17 mouse cellular contexts compared by ENCODE assay signal in the genomic region with DNA sequence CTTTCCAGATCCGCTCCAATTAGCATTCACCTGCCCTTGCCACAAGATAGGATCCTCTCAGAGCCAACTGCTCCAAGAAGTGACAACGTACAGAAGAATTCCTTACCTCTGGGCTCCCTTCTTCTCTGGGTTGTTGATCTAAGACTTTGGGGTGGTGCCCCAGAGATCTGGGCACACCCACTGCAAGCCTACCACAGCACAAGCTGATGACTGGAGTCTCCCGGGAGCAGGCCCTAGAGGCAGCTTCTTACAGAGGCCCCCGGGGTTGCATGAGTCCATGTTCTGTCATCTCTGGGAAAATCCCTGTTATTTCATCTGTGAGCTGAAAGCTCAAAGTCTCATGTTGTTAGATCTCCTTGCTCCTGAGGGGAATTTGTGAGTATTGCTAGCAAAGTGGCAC.
"Had no signal": no experiment of that assay in that cellular context is flagged by ENCODE, and none has a peak within 500 bp of the region (broad histone marks: within the 10 kb centered on the region; RNA-seq: fewer than 3 reads in every experiment).

No protein-coding gene starts in this region.

- H3K4me3 ChIP-seq: lung, embryonic 15.5 days; megakaryocyte, embryonic 14.5 days; midbrain, embryonic 13.5 days; midbrain, embryonic 15.5 days; neural tube, embryonic 12.5 days had no signal

- ATAC-seq: liver, postnatal 0 days; lung, postnatal 0 days; midbrain, embryonic 13.5 days; midbrain, embryonic 15.5 days had no signal

- H3K27ac ChIP-seq: lung, embryonic 15.5 days; macrophage; midbrain, embryonic 13.5 days; midbrain, embryonic 15.5 days; neural tube, embryonic 12.5 days had no signal

- H3K4me1 ChIP-seq: megakaryocyte, embryonic 14.5 days had no signal

- H3K9me3 ChIP-seq: lung, embryonic 15.5 days; megakaryocyte, embryonic 14.5 days; midbrain, embryonic 13.5 days; midbrain, embryonic 15.5 days; neural tube, embryonic 12.5 days had no signal

- H3K9ac ChIP-seq: liver, postnatal 0 days; lung, embryonic 15.5 days; midbrain, embryonic 13.5 days; midbrain, embryonic 15.5 days; neural tube, embryonic 12.5 days had no signal

- DNase-seq: liver, postnatal 0 days; lung, adult 2 months; lung, postnatal 14 days; lung, postnatal 36 days; right cerebral cortex, postnatal 14 days; spleen, adult 18-20 months; thymus, adult 2 months; thymus, postnatal 25 days; thymus, postnatal 4 days had no signal

- H3K4me2 ChIP-seq: lung, embryonic 15.5 days; midbrain, embryonic 11.5 days; midbrain, embryonic 13.5 days; midbrain, embryonic 15.5 days; neural tube, embryonic 12.5 days had no signal

- H3K36me3 ChIP-seq: lung, embryonic 15.5 days; midbrain, embryonic 13.5 days; midbrain, embryonic 15.5 days; neural tube, embryonic 12.5 days had no signal

- H3K27me3 ChIP-seq: lung, embryonic 15.5 days; midbrain, embryonic 13.5 days; midbrain, embryonic 15.5 days had no signal
